Mouse (Mus musculus) forebrain, embryonic 16.5 days (tissue): Measurements from ENCODE around the gene Apol8. TPM values are rescaled to one million over a fixed set of nuclear protein-coding genes. Genes with fewer than 3 reads are reported as not detected.
"Not testable (repeated sequence)": the region's sequence is repeated elsewhere in the genome, so short reads cannot be mapped to it uniquely, and the experiment has no call there.

Source experiments
- ATAC-seq: fragments of 200-750 bp; cut with Nextera tagmentation; 2 replicates; pipeline ENCODE4 v1.8.0; 2017; ENCODE audit warnings: mild to moderate bottlenecking, moderate library complexity
- H3K27ac ChIP-seq: fragments of 300-500 bp; sonication (generic); 2 replicates; pipeline ENCODE4 v1.5.1; 2014; ENCODE audit warnings: low read length, control low read depth
- H3K27me3 ChIP-seq: fragments of 300-500 bp; sonication (generic); replicated peaks from 2 replicates; pipeline ENCODE4 v1.6.1; 2014; ENCODE audit warnings: low read length; ENCODE audit not compliant: control insufficient read depth, insufficient read depth
- H3K36me3 ChIP-seq: fragments of 300-500 bp; sonication (generic); 2 replicates; pipeline ENCODE4 v1.6.1; 2014; ENCODE audit not compliant: control insufficient read depth, insufficient read depth
- H3K4me1 ChIP-seq: fragments of 300-500 bp; sonication (generic); replicated peaks from 2 replicates; pipeline ENCODE4 v1.6.1; 2014; ENCODE audit warnings: low read length; ENCODE audit not compliant: control insufficient read depth, insufficient read depth
- H3K4me2 ChIP-seq: fragments of 300-500 bp; sonication (generic); 2 replicates; pipeline ENCODE4 v1.6.1; 2014; ENCODE audit warnings: mild to moderate bottlenecking, low read length, control low read depth
- H3K4me3 ChIP-seq: fragments of 300-500 bp; sonication (generic); replicated peaks from 2 replicates; pipeline ENCODE4 v1.5.1; 2014; ENCODE audit warnings: mild to moderate bottlenecking, low read length, control low read depth
- H3K9ac ChIP-seq: fragments of 300-500 bp; sonication (generic); replicated peaks from 2 replicates; pipeline ENCODE4 v1.6.1; 2014; ENCODE audit warnings: low read depth, low read length, control low read depth
- H3K9me3 ChIP-seq: fragments of 300-500 bp; sonication (generic); 2 replicates; pipeline ENCODE4 v1.6.1; 2016; ENCODE audit warnings: low read length; ENCODE audit not compliant: control insufficient read depth
- WGBS: fragments of 180-500 bp; shearing (Covaris S2); extraction: QIAGEN DNeasy Blood & Tissue Kit; methylation state at CpG from one replicate; pipeline ENCODE4 v1.1.7; 2014; 5-methylcytosine and 5-hydroxymethylcytosine counted together
- polyA plus RNA-seq: library from polyadenylated mRNA; unstranded; fragments of >200 nt; fragmentation: Nextera tagmentation; extraction: Ambion mirVana; gene quantifications from 2 replicates; pipeline ENCODE4 v1.2.1, GENCODE M21; 2015

Apol8 gene
- polyA plus RNA-seq, 1 experiment from 2014 or later = 0.22 TPM

- not testable (repeated sequence) for H3K27ac ChIP-seq, H3K36me3 ChIP-seq, ATAC-seq, H3K4me2 ChIP-seq, H3K9ac ChIP-seq, H3K4me1 ChIP-seq, H3K27me3 ChIP-seq, H3K9me3 ChIP-seq, H3K4me3 ChIP-seq
- WGBS = 7% methylated on average over 3 of the region's 3 CpGs
These were observed 29.7 kb downstream of the Apol8 start for GRCm38 (mm10) chr15:77727139-77727538.

- not testable (repeated sequence) for H3K27me3 ChIP-seq, H3K36me3 ChIP-seq, H3K4me1 ChIP-seq, H3K4me3 ChIP-seq, H3K9ac ChIP-seq, H3K9me3 ChIP-seq, ATAC-seq, H3K4me2 ChIP-seq, H3K27ac ChIP-seq
- 79% methylated on average over 5 of the region's 6 CpGs for WGBS
These were observed 31.3 kb downstream of the Apol8 start for GRCm38 (mm10) chr15:77725393-77726020.

- not testable (repeated sequence) for H3K27ac ChIP-seq, ATAC-seq, H3K9ac ChIP-seq, H3K27me3 ChIP-seq, H3K36me3 ChIP-seq, H3K4me1 ChIP-seq, H3K9me3 ChIP-seq, H3K4me3 ChIP-seq, H3K4me2 ChIP-seq
- WGBS = 23% methylated on average over 2 of the region's 10 CpGs
These were observed 32.4 kb downstream of the Apol8 start for GRCm38 (mm10) chr15:77724208-77724911.

GRCm38 (mm10) chr15:77721509-77721908, 35.3 kb downstream of the Apol8 start:
- not testable (repeated sequence) for H3K4me3 ChIP-seq, H3K9ac ChIP-seq, H3K4me2 ChIP-seq, H3K4me1 ChIP-seq, H3K27ac ChIP-seq, ATAC-seq, H3K9me3 ChIP-seq, H3K36me3 ChIP-seq, H3K27me3 ChIP-seq
- WGBS = no CpG with 5 or more reads among the region's 3 CpGs

- H3K27ac ChIP-seq, H3K36me3 ChIP-seq, H3K4me1 ChIP-seq, H3K4me3 ChIP-seq, H3K9me3 ChIP-seq, H3K9ac ChIP-seq, ATAC-seq, H3K4me2 ChIP-seq, H3K27me3 ChIP-seq: not testable (repeated sequence)
- 78% methylated on average over 2 of the region's 6 CpGs for WGBS
These were observed 38.6 kb downstream of the Apol8 start for GRCm38 (mm10) chr15:77718240-77718639.

GRCm38 (mm10) chr15:77708936-77709335, 47.9 kb downstream of the Apol8 start:
- H3K27me3 ChIP-seq, ATAC-seq: not testable (repeated sequence)
- no CpG with 5 or more reads among the region's 1 CpGs for WGBS

GRCm38 (mm10) chr15:77705306-77705705, 51.5 kb downstream of the Apol8 start:
- WGBS = 90% methylated on average over 3 of the region's 3 CpGs
- not testable (repeated sequence) for H3K4me3 ChIP-seq, H3K4me1 ChIP-seq, H3K36me3 ChIP-seq, H3K27me3 ChIP-seq, H3K4me2 ChIP-seq, ATAC-seq, H3K9ac ChIP-seq, H3K9me3 ChIP-seq, H3K27ac ChIP-seq

More at GRCm38 (mm10) chr15:77708936-77709335, 47.9 kb downstream of the Apol8 start:
- not testable (repeated sequence) for H3K4me3 ChIP-seq, H3K4me1 ChIP-seq, H3K4me2 ChIP-seq, H3K9ac ChIP-seq, H3K9me3 ChIP-seq, H3K36me3 ChIP-seq, H3K27ac ChIP-seq

- not testable (repeated sequence) for H3K27me3 ChIP-seq, H3K36me3 ChIP-seq, ATAC-seq, H3K9me3 ChIP-seq, H3K9ac ChIP-seq, H3K4me1 ChIP-seq, H3K4me3 ChIP-seq, H3K4me2 ChIP-seq, H3K27ac ChIP-seq
- WGBS = 77% methylated on average over 4 of the region's 4 CpGs
These were observed 58.1 kb downstream of the Apol8 start, which contains the start of gene Apol7e for GRCm38 (mm10) chr15:77698656-77699055. Gene Apol7e (plus strand): TSS chr15:77698857.
